Mouse (Mus musculus): ENCODE data around the gene Chd4.
"Not testable (repeated sequence)": the region's sequence is repeated elsewhere in the genome, so short reads cannot be mapped to it uniquely, and the experiment has no call there.

Gene Chd4

GRCm38 (mm10) chr6:125160854-125161760 lies 65.3 kb downstream of the Chd4 start:
- DNase-seq (ENCODE audit: low spot score) = peak; percentile 34

GRCm38 (mm10) chr6:125161971-125162370 lies 66.2 kb downstream of the Chd4 start:
- peak; percentile 84 for DNase-seq (ENCODE audit: low spot score)

GRCm38 (mm10) chr6:125162615-125163305 lies 67.0 kb downstream of the Chd4 start:
- not testable (repeated sequence) for DNase-seq (ENCODE audit: low spot score)

GRCm38 (mm10) chr6:125163801-125164657 lies 68.2 kb downstream of the Chd4 start:
- peak; percentile 50 for DNase-seq (ENCODE audit: low spot score)

- DNase-seq (ENCODE audit: low spot score) = peak; percentile 80
Observed at GRCm38 (mm10) chr6:125164672-125165327, 69.0 kb downstream of the Chd4 start.

GRCm38 (mm10) chr6:125165328-125165891 lies 69.6 kb downstream of the Chd4 start:
- DNase-seq (ENCODE audit: low spot score) = peak; percentile 98

GRCm38 (mm10) chr6:125166051-125166751 lies 70.4 kb downstream of the Chd4 start, which contains the start of gene Gapdh:
Gene Gapdh (minus strand): TSS chr6:125166467.
- peak; percentile 37 for DNase-seq (ENCODE audit: low spot score)

- peak; percentile 70 for DNase-seq (ENCODE audit: low spot score)
Observed at GRCm38 (mm10) chr6:125166861-125167650, 71.3 kb downstream of the Chd4 start.

GRCm38 (mm10) chr6:125168086-125168485 lies 72.3 kb downstream of the Chd4 start:
- DNase-seq (ENCODE audit: low spot score) = no peak

- no peak for DNase-seq (ENCODE audit: low spot score)
Observed at GRCm38 (mm10) chr6:125170194-125170593, 74.4 kb downstream of the Chd4 start.

GRCm38 (mm10) chr6:125172474-125172873 lies 76.7 kb downstream of the Chd4 start:
- DNase-seq (ENCODE audit: low spot score) = no peak

- no peak for DNase-seq (ENCODE audit: low spot score)
Observed at GRCm38 (mm10) chr6:125173256-125173655, 77.5 kb downstream of the Chd4 start.

GRCm38 (mm10) chr6:125175469-125175868 lies 79.7 kb downstream of the Chd4 start:
- DNase-seq (ENCODE audit: low spot score) = no peak

GRCm38 (mm10) chr6:125179601-125180000 lies 83.8 kb downstream of the Chd4 start:
- no peak for DNase-seq (ENCODE audit: low spot score)

Data from retina, embryonic 14.5 days (tissue).